Mouse (Mus musculus): ENCODE measurements at regions not wholly inside any gene's neighbourhood (a gene's known extent, or its start where the extent isn't known, plus 50 kb on each side); places are given as distances from the start of the nearest gene placed in this dataset.

DNA sequence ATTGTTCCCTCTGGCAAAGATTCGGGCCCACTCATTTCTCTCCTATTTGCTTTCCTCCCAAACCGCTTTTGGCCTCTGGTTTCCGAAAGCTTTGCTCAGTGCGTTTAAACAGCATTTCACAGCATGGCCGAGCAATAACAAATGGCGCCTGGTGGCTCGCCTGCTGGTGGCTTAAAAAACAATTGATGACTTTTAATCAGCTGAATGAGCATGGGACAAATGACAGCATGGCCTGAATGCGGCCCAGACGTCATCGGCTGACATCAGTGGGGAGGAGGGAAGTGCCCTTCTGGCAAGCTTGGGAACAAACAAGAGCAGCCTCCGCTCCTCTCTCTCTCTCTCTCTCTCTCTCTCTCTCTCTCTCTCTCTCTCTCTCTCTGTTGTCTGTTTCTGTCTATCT, 362.3 kb downstream of the Bcor start:
- TF ChIP-seq GATA1 (IDR thresholded peaks at IDR 0.05; ENCODE audit: borderline replicate concordance, low read length): no peak
- no peak for TF ChIP-seq FLI1 (IDR thresholded peaks at IDR 0.05; ENCODE audit: low read length)
